Mouse (Mus musculus) cerebellum, adult 11 months (tissue): ENCODE data around the gene Cnih2.

Experiments
- DNase-seq: peaks from one replicate; pipeline ENCODE4 v3.0.0; 2022

The Cnih2 gene

DNA sequence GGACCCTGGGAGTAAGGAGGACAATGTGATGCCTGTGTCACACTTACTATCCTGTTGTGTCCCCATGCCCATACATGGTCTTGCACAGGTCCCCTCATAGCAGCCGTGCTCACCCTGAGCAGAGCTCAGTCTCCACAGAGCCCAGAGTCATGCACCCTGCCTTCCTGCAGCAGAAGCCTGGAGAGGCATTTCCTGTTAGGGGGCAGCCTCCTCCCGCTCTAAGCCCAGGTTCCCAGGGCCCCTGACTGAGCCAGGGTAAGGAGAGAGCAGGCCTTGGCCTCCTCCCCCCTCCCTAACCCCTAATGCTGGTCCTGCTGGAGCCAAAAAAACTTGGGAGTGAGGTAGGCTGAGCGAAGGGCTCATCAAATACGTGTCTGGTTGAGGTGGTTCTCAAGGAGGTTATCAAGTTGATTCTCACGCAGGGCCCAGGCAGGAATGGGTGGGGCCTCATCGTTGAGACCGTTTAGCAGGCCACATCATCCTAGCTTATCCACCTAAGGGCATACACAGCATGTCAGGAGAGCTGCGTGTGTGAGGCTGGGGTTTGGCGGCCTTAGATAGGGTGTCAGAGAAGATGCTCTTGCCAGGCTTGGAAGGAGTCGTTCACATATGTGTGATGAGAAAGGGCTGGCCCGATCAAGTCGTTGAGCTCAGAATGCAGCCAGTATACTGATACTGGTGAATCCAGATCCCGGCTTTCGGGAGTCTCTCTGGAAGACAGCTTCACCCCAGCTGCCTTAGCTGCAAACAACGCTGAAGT is 31.1 kb downstream of the Cnih2 start:
- DNase-seq = no peak

DNA sequence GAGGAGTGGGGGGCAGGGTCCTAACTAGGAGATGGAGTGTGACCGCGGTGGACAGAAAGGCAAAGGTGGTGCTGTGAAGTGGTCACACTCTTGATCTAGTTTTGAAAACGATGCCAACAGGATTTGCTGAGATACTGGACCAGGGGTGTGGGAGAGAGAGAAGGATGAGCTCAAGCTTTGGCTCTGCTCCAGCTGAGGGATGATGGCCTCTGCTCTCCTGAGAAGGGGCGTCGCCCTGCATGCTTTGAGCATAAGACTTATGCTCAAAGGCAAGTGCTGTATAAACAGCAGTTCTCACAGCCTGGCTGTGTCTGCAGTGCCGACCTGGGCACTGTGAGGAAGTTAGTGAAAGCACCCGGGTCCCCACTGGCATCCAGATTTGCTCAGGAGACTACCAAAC is 33.2 kb downstream of the Cnih2 start:
- no peak for DNase-seq

GRCm38 (mm10) chr19:5062446-5062845 is 35.9 kb downstream of the Cnih2 start:
- DNase-seq = no peak

DNA sequence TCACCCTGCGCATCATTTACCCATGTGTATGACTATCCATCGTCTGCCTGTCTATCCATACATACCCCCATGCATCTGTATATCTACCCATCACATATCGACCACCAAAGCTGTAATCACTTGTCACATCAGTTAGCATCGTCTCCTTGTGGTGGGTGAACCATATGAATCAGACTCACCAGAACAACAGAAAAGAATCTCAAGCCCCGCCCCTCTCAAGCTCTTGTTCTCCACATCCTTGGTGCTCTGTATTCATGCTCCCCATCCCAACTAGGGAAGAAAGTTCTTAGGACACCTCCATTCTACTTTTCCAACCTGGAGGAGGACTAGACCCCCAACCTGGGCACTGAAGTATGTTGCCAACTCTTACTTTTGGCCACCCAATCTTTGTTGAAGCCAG is 36.3 kb downstream of the Cnih2 start:
- no peak for DNase-seq

GRCm38 (mm10) chr19:5060365-5061330 is 37.7 kb downstream of the Cnih2 start:
- DNase-seq = no peak

- no peak for DNase-seq
These were observed 39.2 kb downstream of the Cnih2 start for GRCm38 (mm10) chr19:5058801-5059771.

DNA sequence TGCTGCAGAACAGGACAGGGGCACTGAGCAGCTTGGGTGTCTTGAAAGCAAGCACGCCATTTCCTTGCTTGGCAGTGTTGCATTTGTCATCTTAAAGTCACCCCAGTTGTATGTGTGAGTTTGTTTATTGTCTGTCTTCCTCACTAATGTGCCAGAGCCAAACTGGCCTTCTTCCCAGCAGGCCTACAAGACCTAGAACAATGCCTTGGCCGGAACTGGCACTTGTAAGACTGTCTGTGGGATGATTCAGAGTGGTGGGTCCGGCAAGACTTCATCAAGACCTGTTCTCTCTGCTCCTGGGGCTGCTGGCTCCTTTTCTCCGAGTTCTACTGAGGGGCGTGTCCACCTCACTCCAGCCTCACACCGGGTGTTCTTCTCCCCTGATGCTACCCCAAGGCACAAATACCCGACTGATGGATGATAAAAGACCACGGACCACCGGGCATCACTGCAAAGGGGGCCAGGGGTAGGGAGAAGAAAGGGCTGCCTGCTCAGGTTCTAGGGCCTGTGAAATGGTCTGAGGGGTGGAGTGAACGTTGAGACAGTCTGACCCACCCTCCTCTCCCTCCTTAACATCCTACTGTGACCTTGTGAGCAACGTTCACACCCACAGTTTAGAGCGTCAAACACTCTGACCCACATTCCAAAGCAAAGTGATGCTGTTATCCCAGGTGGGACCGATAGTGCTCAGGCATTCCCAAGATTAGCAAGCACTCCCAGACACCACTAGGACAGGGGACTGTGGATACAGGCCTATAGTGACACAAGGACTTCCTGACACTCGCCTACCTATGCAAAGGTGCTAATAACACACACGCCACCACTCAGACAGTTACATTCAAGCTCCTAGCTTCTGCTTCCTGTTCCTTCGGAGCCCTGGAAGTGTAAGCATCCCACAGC is 40.2 kb downstream of the Cnih2 start:
- DNase-seq = no peak

GRCm38 (mm10) chr19:5056251-5056650 is 42.1 kb downstream of the Cnih2 start:
- no peak for DNase-seq

GRCm38 (mm10) chr19:5053909-5054308 is 44.4 kb downstream of the Cnih2 start:
- DNase-seq = peak; percentile 75

- peak; percentile 72 for DNase-seq
These were observed 45.5 kb downstream of the Cnih2 start for GRCm38 (mm10) chr19:5052853-5053252.

DNA sequence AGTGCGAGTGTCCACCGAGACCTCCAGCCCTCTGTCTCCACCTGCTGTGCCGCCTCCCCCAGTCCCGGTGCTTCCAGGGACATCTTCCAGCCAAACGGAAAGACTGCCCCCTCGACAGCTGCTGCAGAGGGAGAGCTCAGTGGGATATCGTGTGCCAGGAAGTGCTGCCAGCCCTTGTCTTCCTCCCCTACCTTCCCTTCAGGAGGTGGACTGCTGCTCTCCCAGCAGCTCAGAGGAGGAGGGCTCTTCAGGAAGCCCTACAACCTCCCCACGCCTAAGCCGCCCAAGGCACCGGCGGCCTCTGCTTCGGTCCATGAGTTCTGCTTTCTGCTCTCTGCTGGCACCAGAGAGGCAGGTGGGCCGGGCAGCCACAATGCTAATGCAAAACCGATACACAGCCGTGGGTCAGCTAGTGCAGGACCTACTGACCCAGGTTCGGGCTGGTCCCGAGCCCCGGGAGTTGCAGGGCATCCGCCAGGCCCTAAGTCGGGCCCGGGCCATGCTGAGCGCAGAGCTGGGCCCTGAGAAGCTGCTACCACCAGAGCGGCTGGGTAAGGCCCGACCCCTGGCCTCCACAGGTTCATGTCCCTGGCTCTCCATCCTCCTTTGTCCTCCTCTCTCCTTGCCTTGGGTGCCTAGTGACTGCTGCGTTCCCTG is 46.0 kb downstream of the Cnih2 start:
- DNase-seq = peak; percentile 52

DNA sequence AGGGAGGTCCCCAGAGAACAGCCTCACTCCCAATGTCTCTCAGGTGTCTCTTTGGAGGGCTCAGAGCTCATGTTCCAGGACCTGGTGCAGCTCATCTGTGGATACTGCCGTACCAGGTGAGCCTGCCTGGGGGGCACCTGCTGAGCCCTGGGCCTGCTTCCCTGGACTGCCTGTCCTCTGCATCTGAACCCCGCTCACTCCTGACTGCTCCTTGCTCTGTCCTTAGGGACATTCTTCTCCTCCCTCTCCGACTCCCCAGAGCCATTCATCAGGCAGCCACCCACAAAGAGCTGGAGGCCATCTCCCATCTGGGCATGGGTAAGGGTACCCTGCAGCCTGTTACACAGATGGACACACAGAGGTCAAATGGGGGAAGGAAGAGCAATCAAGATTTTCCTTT is 46.8 kb downstream of the Cnih2 start:
- no peak for DNase-seq

- DNase-seq = no peak
These were observed 47.3 kb downstream of the Cnih2 start for GRCm38 (mm10) chr19:5051031-5051430.

DNA sequence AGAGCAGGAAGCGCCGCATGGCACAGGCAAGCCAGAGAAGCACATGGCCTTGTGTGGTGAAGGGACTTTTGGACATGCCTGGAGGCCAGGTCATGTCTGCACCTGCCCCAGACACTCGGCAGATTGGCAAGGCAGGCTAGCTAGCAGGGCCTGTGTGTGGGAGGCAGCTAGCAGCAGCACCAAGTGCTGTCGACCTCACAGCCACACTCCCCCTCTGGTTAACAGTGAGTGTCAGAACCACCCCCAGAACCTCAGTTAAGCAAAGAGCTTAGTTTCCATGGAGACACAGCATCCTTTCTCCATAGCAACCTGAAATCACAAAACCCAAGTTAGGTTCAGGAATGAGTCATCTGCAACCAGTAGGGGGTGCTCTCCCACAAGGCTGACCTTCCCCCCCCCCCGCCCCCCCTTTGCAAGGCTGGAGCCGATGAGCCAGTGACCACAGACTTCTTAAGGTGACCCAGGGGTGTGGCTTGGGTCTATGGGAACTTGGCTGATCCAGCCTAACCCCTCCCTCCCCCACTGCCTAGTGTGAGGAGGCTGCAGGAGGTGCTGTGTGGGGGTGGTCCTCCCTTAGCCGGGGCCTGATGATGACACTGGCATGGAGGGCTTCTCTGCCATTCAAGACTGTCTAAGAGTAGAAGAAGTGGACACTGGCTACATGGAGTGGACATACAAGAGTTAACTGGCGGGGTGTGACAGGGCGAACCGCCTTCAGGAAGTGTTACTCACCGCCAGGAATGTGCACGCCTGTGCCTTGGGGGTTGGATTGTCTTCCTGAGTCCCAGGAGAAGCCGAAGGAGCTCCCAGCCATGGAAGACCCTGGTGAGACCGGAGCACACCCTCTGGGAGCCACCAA is 48.0 kb downstream of the Cnih2 start, which contains the start of gene Rin1:
Gene Rin1 (plus strand): TSS at position 435 of the 859 bp plus-strand sequence.
- no peak for DNase-seq

DNA sequence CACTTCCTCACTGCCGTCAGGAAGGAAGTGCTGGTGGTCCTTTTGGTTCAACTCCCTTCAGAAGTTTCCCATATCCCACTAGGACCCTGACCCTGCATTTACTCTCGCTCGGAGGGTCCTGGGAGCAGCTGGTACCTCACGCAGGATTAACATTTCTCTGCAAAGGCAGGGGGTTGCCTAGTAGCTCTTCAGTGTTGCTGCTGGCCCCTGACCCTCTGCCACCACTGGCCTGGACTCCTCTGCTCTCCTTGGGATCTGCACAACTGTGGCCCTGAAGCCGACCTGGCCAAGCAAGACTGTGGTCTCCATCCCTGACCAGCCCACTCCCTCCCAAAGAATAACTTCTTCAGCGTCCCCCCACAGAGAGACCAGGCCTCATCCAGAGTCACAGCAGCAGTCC is 49.0 kb downstream of the Cnih2 start:
- DNase-seq = no peak

- no peak for DNase-seq
These were observed 49.9 kb downstream of the Cnih2 start for GRCm38 (mm10) chr19:5048138-5049056.

DNA sequence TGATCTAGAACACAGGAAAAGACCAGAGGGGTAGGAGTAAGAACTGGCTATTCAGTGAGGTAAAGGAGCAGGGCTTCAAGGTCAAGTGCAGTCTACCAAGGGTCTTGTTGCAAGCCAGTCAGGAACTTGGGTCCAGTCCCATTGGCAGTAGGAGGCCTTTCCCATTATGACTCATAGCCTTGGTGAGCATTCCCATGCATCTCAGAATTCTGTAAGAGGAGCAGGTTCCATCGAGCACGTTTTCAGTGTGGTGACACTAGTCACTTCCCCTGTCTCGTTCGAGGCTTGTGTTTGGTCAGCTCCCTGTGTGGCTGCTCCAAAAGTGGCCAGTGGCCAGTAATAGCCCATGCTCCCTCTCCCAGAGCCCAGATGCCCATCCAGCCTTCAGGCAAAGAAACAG is 52.8 kb downstream of the Cnih2 start:
- no peak for DNase-seq
